Mouse (Mus musculus) spleen, postnatal 0 days (tissue): ENCODE measurements around the gene Alg14. TPM values are rescaled to one million over a fixed set of nuclear protein-coding genes. Genes with fewer than 3 reads are reported as not detected.

Experiments used
- polyA plus RNA-seq: library from polyadenylated mRNA; unstranded; fragments of >200 nt; fragmentation: Nextera tagmentation; extraction: Ambion mirVana; gene quantifications from 2 replicates; pipeline ENCODE4 v1.2.1, GENCODE M21; 2015

Alg14 gene
- polyA plus RNA-seq: 9.5 and 14.8 TPM in 2 replicates

GRCm38 (mm10) chr3:121291560-121292258 lies at the start of gene Alg14:
TSS of gene Alg14 (plus strand) at chr3:121291773.

DNA sequence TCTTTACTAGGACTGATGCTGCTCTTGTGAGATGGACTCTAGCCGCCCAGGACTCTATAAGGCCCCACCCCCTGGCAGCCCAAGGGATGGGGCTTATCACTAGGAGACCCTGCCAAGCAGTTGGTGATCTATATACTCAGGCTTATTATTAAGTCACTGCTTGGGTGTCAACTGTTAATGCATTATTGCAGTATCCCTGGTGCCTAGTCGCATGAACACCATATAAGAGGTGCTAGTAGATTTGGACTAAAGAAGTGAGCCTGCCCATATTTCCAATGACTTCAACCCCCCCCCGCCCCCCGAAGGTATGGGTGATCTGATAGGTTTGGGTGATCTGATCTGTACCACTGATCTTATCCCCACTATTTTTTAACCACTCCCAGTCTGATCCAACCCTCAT lies 8.6 kb upstream of the Alg14 start, which contains the start of gene Tmem56:
Gene Tmem56, minus strand, starts transcription at position 101 of the 400 bp plus-strand sequence.

Other genes starting within 250 kb of the Alg14 start
- gene Rwdd3, start 120.1 kb upstream of the Alg14 start, polyA plus RNA-seq: 4.1 and 4.9 TPM in 2 replicates
- gene Tmem56, start 8.7 kb upstream of the Alg14 start, polyA plus RNA-seq: 16.2 and 17.9 TPM in 2 replicates
- 113 and 126 TPM in 2 replicates for gene Cnn3, start 134.7 kb downstream of the Alg14 start, polyA plus RNA-seq
- gene Slc44a3, start 240.6 kb downstream of the Alg14 start, polyA plus RNA-seq: 0.59 and 0.60 TPM in 2 replicates